ENCODE assay signal across 18 mouse cellular contexts in the genomic region with DNA sequence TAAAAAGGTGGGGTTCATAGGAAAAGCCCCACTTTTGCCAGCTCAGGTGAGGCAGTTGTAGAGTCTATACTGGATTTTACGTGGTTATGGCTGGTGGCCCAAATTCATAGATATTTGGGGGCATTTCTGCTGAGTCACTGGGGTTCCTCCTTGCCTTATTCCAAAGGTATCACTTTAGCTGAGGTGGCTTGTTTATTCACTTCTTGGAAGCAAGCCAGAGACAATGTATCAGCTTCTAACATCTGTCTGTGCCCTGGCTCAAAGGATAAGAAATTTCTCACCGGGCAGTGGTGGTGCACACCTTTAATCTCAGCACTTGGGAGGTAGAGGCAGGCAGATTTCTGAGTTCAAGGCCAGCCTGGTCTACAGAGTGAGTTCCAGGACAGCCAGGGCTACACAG. TPM values are rescaled to one million over a fixed set of nuclear protein-coding genes. Genes with fewer than 3 reads are reported as not detected.
"Had no signal": no experiment of that assay in that cellular context is flagged by ENCODE, and none has a peak within 500 bp of the region (broad histone marks: within the 10 kb centered on the region; RNA-seq: fewer than 3 reads in every experiment).

No protein-coding gene starts in this region.

- H3K27ac ChIP-seq: layer of hippocampus, adult 2 months; limb, embryonic 13.5 days; liver, embryonic 13.5 days; neural tube, embryonic 12.5 days had no signal

- H3K9ac ChIP-seq: limb, embryonic 13.5 days; liver, embryonic 13.5 days; neural tube, embryonic 12.5 days had no signal

- H3K4me2 ChIP-seq: limb, embryonic 13.5 days; liver, embryonic 13.5 days; neural tube, embryonic 12.5 days had no signal

- H3K27me3 ChIP-seq: limb, embryonic 13.5 days; liver, embryonic 13.5 days; neural tube, embryonic 12.5 days had no signal

- DNase-seq: kidney, postnatal 4 days; left cerebral cortex, postnatal 4 days; liver, embryonic 13.5 days; lung, adult 18-20 months; midbrain, embryonic 14.5 days; retina, postnatal 1 day; right cerebral cortex, postnatal 4 days; thymus, postnatal 36 days had no signal

- H3K4me1 ChIP-seq: limb, embryonic 13.5 days; neural tube, embryonic 12.5 days had no signal

- H3K36me3 ChIP-seq: neural tube, embryonic 12.5 days had no signal

- H3K9me3 ChIP-seq: limb, embryonic 13.5 days; liver, embryonic 13.5 days; neural tube, embryonic 12.5 days had no signal

- H3K4me3 ChIP-seq: layer of hippocampus, adult 2 months; limb, embryonic 13.5 days; liver, embryonic 13.5 days; neural tube, embryonic 12.5 days had no signal

RNA-seq across cellular contexts. Expression of gene Gm17334, which starts 6.8 kb away (rescaled TPM):
- total RNA-seq: layer of hippocampus, postnatal 10 days; left cerebral cortex, postnatal 4 days; monocyte, adult 5-6 weeks; neutrophil, adult 5-6 weeks had no signal
- polyA plus RNA-seq: kidney, embryonic 14.5 days; liver, embryonic 13.5 days; neural tube, embryonic 12.5 days; stomach, embryonic 16.5 days had no signal

RNA-seq across cellular contexts. Expression of gene Il5, which starts 59.2 kb away (rescaled TPM):
- total RNA-seq: layer of hippocampus, adult 2 months; layer of hippocampus, postnatal 10 days; left cerebral cortex, postnatal 4 days; monocyte, adult 5-6 weeks; neutrophil, adult 5-6 weeks had no signal
- polyA plus RNA-seq: kidney, embryonic 14.5 days; limb, embryonic 13.5 days; liver, embryonic 13.5 days; lung, embryonic 16.5 days; midbrain, embryonic 14.5 days; neural tube, embryonic 12.5 days; spleen, adult 2 months; stomach, embryonic 16.5 days had no signal
